Mouse (Mus musculus): ENCODE results near the gene Abraxas2. TPM values are rescaled to one million over a fixed set of nuclear protein-coding genes. Genes with fewer than 3 reads are reported as not detected.

The Abraxas2 gene
- total and polyA plus RNA-seq, 3 experiments: 9.8 to 21.3 (median 20.3) TPM

- no peak for TF ChIP-seq EP300 (IDR thresholded peaks at IDR 0.05; ENCODE audit: insufficient read depth, low read depth, low read length)
- TF ChIP-seq CTCF (IDR thresholded peaks at IDR 0.05): no peak
- TF ChIP-seq POLR2A (IDR thresholded peaks at IDR 0.05; ENCODE audit: insufficient read depth, low read depth, low read length): no peak
- WGBS: under 1% methylated on average over 44 of the region's 55 CpGs
- Histone ChIP-seq H3K4me1 (ENCODE audit: control insufficient read depth, insufficient read depth, low read length) (peaks cover 2% of the 10 kb centered on the region), H3K9ac (ENCODE audit: low read depth, low read length) (peak overlapping the region; percentile 93), H3K36me3 (ENCODE audit: control insufficient read depth, insufficient read depth, low read length) (peaks cover 6% of the 10 kb centered on the region), H3K27ac (peak overlapping the region; percentile 96), H3K27me3 (ENCODE audit: control insufficient read depth, insufficient read depth, low read length) (no peaks in the 10 kb centered on the region), H3K4me3 (peak overlapping the region; percentile 89), H3K79me2 (replicated peaks; ENCODE audit: control insufficient read depth, insufficient read depth, low read length) (peaks cover 2% of the 10 kb centered on the region; the same call in 1 of the 2 replicates)
- intact Hi-C loops (cut with DNase I): loop anchor here (2.0 to 5.0 kb wide), 3 partner anchors 71 to 191 kb away; partner anchors contain the start of genes Ctbp2, Eef1akmt2 and Fgfr2
- DNase-seq: peak; percentile 68 to 73
Observed at GRCm38 (mm10) chr7:132931560-132932351, 72.7 kb downstream of the Abraxas2 start.

GRCm38 (mm10) chr7:132933331-132933730 lies 74.3 kb downstream of the Abraxas2 start:
- Histone ChIP-seq H3K4me1 (ENCODE audit: control insufficient read depth, insufficient read depth, low read length) (peaks cover 2% of the 10 kb centered on the region), H3K27me3 (ENCODE audit: control insufficient read depth, insufficient read depth, low read length) (no peaks in the 10 kb centered on the region), H3K9ac (ENCODE audit: low read depth, low read length) (no peak overlapping the region), H3K36me3 (ENCODE audit: control insufficient read depth, insufficient read depth, low read length) (peaks cover 6% of the 10 kb centered on the region), H3K27ac (no peak overlapping the region), H3K4me3 (no peak overlapping the region), H3K79me2 (replicated peaks; ENCODE audit: control insufficient read depth, insufficient read depth, low read length) (peaks cover 2% of the 10 kb centered on the region; the same call in 1 of the 2 replicates)
- no peak for TF ChIP-seq CTCF (IDR thresholded peaks at IDR 0.05)
- TF ChIP-seq POLR2A (IDR thresholded peaks at IDR 0.05; ENCODE audit: insufficient read depth, low read depth, low read length): no peak
- DNase-seq: no peak
- WGBS: 92% methylated on average over 1 of the region's 1 CpGs
- intact Hi-C loops (cut with DNase I): loop anchor here (5.0 kb wide), 2 partner anchors 69 to 189 kb away; partner anchors contain the start of genes Ctbp2 and Fgfr2

Other genes with a start within 250 kb of the Abraxas2 start
- gene Lhpp, start 248.6 kb upstream of the Abraxas2 start, total RNA-seq (2021): 10 to 100 TPM; 13.8 to 13.9 TPM
- gene Lhpp, start 248.6 kb upstream of the Abraxas2 start, polyA plus RNA-seq (2012; rRNA removed): 22.0 and 26.6 TPM in 2 replicates
- gene Fam53b, start 45.3 kb upstream of the Abraxas2 start, total RNA-seq (2021): 10 to 100 TPM; 22.0 to 26.9 TPM
- gene Fam53b, start 45.3 kb upstream of the Abraxas2 start, polyA plus RNA-seq (2012; rRNA removed): 22.5 and 25.7 TPM in 2 replicates
- gene Eef1akmt2, start 6.6 kb upstream of the Abraxas2 start, total RNA-seq (2021): 1 to 10 TPM; 7.7 TPM
- gene Eef1akmt2, start 6.6 kb upstream of the Abraxas2 start, polyA plus RNA-seq (2012; rRNA removed): 5.2 and 6.0 TPM in 2 replicates
- 10 to 100 TPM; 31.5 to 37.2 TPM for gene Zranb1, start 71.9 kb downstream of the Abraxas2 start, total RNA-seq (2021)
- gene Zranb1, start 71.9 kb downstream of the Abraxas2 start, polyA plus RNA-seq (2012; rRNA removed): 8.2 and 17.6 TPM in 2 replicates